Mouse (Mus musculus) layer of hippocampus, adult 11-12 months (tissue): ENCODE measurements around the gene Vsig10.
"Not testable (repeated sequence)": the region's sequence is repeated elsewhere in the genome, so short reads cannot be mapped to it uniquely, and the experiment has no call there.

Source experiments
- DNase-seq: peaks from one replicate; pipeline ENCODE4 v3.0.0; 2022; ENCODE audit warnings: low spot score

Gene Vsig10

DNA sequence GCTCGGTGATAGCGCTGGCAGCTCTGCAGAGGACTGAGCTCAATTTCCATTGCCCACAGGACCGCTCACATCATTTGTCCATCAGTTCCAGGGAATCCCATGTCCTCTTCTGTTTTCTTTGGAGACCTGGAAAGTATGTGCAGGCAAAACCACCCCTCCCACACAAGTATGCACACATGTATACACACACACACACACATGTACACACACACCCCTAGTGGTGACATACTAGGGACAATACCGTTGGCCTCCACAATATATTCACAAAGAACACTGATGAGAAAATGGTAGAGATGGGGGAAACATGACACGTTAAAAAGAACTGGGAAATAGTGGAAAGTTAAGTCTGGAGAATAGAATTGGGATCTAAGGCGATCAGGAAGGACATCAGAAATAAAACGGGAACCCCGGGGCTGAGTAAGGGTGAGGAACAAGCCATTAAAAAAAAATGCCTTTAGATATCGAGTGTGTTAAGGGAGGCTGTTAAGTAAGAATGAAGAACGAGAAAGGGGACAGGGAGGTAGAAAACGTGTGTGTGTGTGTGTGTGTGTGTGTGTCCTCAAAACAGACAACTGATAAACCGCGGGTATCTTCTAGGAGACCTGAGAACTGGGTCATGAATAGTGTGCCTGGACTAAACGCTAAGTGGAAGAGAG is 36.9 kb downstream of the Vsig10 start:
- no peak for DNase-seq

DNA sequence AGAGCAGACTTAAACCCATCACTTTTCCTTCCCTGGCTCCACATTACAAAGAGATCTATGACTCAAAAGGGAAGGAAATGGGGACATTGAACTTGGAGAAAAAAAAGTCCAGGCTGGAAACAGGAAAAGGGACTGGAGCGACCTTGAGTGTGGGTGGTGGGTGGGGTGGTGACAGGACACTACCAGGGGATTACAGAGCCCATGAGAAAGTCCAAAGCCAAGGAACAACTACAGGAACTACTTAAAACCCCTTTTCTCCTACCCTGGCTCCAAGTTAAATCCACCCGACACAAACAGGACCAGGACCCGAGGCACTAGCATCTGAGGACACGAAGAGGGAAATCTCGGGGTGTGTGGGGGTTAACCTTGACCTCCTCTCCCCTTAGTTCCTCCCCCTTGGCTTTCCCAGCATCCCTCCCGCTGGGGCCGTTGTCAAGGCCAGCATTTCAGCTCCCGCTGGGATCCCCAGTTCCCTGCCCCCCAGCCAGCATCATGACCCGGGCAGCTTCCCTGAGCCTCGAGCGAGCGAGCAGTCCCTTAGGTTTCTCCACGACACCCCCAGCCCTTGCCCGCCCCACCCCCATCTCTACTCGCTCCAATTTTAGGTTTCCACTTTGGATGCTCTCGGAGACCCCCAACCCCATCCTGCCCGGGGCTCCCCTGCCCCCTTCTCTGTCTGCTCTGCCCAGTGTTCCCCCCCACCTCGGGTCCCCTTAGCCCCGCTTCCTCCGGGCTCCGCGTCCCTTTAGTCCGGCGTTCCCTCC is 37.7 kb downstream of the Vsig10 start:
- DNase-seq, result peak; percentile 46

DNA sequence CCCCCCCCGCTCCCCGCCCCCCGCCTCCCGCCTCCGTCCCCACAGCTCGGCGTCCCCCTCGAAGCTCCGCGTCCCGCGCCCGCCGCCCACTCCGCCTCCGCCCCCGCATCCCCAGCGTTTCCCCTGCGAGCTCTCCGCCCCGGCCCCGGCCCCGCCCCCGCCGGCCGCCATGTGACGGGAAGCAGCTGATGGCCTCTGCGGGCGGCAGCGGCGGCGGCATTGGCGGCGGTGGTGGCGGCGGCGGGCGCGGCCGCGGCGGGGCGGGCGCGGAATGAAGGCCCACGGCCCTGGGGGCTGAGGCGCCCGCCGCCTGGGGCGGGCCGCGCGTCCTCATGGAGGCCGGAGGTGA is 38.2 kb downstream of the Vsig10 start, which contains the start of gene Wsb2:
TSS of gene Wsb2 (plus strand) at position 176 of the 349 bp plus-strand sequence.
- peak; percentile 81 for DNase-seq

DNA sequence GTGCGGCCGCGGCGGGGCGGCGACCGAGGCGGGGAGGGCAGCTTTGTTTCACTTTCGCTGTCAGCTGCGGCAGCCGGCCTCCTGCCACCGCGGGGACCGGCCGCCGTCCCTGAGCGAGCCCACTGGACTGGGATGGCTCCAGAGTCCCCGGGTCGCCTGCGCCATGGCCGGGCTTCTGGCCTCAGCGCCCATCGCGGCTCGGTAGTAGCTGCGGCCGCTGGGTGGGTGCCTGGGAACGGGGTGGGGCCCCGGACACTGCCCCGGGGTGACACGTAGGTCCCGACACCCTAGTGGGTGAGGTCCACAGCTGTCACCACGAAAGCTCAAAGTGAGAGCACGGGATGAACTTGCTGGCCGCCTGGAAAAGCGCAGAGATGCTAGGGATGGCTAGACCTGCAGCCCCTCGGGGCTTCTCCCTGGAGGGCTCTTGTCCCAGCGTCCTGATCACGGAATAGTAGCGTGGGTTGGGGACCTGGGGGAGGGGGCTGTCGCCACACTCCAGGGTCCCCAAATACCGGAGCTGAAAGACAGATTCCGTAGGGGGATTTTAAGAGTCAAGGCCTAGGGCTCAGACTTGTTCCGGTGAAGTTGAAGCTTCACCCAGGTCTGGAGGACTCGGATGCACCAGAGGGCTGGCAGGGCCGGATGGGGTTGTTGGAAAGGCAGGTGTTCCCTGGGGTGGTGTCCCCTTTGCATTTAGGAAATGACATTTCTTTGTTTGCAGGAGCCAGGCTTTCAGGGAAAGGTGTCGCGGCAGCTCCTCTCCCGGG is 38.8 kb downstream of the Vsig10 start:
- DNase-seq, result no peak

DNA sequence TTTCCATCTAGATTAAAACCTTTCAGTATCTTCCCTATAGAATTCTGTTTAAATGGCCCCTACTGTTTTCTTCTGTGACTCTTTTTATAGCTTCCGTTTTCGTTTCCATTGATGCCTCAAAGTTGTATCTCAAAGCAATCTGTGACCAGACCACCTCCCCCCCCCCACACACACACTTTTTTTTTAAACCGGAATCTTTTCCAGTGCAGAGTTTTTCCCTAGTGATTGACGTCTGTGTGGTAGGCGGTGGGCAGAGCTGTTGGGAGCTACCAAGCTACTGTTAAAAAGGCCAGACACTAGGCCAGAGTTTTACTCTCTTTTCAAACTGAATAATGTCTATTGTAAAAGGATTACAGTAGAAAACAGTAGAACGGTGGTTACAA is 39.4 kb downstream of the Vsig10 start:
- DNase-seq, result no peak

DNA sequence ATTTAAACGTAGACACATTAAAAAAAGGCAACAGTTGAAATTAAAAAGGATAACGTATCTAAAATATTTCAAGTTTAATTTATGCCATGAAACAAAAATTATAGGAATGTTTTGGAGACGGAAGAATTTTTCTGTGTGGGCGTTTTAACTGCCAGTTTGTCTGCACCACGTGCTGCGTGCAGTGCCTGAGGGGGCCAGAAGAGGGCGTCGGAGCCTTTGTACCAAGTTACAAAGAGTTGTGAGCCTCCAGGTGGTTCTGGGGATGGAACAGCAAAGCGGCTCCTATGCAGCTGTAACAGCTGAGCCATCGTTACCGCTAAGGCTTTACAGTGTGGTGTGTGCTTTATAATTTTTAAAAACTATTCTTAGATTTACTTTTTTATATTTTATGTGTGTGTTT is 39.8 kb downstream of the Vsig10 start:
- peak; percentile 81 for DNase-seq

DNA sequence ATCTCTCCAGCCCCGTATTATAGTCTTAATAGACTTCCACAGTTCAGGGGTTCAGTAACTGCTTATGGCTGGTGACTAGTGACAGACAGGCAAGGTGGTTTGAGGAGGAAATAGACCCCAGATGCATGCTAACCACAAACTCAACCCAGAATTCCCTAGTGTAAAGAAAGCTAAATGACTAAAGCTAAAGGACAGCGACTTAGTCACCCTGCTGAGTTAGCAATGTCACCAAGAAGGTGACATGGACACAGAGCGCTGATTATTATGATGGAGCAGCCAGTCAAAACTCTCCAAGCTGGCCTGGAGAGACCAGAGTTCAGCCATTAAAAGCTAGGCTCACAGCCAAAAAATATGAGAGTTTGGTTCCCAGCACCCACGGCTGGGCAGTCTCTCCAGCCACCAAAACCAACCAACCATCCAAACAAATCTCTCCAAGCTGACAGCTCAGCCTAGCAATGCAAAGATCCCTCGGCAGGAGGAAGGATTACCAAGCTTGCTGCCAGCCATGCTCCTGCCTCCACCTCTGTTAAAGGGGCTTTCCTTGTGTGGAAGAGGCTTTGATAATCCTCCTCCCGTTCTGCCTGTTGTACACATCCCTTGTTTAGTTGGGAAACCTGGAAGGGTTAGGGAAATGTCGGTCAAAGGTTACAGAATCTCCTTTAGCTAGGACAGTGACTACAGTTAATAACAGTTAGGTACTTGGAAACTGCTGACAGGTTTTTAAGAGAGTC is 40.8 kb downstream of the Vsig10 start:
- DNase-seq, result no peak

DNA sequence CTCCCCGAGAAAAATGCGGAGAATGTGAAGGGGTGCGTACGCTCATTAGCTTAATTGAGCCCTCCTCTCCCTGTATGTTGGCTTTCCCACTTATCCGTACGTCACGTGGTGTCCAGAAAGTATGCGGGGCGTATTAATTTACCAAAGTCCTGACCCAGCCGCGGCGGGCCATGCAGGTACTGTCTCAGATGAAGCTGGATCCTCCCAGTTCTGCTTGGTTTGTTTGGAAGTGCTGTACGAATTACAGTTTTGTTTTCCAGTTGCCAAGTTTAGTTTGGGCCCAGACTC is 41.3 kb downstream of the Vsig10 start:
- no peak for DNase-seq

DNA sequence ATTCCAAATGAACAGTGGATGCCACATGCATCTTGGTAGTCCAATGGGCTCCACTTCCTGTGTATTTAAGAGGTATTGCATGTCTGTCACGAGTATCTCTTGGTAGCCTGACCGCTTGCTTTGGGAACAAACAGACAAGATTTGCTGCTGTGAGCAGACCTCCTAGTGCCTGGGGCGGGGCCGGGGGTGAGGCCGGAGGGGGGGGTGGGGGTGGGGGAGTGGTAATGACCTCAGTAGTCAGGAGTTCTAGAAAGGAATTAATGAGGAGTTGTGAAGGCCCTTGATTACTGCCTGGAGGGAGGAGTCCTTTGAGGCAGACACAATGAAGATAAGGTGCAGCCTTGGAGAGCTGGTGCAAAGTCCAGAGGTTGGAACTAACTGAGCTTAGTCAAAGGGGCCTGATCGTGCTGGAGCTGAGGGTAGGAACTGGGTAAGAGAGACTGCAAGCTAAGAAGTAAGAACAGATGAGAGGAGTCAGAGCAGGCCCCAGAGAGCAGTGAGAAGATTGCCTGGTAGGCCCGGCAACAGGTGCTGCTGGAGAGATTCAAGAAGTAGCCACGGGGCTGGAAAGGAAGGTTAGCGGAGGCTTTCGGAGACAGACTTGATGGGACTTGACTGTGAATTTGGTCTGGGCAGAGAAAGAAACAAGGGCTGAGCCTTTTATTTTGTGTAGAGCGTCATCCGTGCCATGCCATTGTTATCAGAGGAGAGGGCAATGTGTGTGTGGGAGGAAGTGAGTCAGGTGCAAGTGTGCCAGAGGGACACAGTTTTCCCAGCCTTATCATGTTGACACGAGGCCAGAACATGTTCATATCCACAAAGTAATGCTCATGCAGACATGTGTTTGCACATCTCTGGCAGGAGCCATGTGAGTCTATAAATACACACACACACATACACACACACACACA is 42.0 kb downstream of the Vsig10 start:
- no peak for DNase-seq

DNA sequence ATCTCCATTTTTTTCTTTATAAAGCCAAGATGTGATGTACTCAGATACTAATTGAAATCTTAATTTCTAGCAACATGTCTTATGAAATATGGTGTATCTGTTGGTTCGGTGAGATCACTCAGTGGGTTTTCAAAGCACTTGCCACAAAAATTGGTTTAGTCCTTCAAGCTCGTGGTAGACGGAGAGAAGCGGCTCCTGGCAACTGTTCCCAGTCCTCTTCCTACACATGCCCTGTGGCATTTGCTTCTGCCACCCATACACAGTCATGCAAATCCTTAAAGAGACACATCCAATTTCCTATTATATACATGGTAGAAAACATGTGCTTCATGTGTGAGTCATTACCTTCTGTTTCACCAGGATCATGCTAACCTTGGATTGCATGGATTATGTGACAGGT is 42.7 kb downstream of the Vsig10 start:
- DNase-seq, result no peak

DNA sequence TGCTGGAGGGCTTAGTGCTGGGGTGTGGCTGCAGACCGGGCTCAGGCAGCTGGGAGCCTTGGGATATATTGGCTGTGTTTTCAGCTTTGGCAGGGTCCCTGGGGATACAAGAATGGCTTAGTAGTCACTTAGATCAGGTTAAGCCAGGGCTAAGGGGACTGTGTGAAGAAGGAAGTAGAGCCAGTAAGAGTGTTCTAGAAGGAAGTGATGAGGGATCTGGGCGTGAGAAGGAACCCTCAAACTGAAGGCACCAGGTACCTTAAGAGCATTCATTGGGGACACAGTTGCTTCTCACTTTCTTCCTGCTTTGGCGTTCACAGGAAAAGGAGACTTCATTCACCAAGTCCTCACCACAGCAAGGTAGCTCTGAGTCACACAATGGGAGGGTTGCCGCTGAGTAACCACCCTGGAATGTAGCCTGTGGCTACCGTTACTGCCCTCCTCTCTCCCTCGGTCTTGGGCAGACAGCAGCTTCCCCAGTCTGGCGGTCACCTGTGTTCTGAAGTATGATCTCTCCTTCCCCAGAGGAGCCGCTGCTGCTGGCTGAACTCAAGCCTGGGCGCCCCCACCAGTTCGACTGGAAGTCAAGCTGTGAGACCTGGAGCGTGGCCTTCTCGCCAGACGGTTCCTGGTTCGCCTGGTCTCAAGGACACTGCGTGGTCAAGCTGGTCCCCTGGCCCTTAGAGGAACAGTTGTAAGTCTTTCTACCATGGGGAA is 44.3 kb downstream of the Vsig10 start:
- no peak for DNase-seq

DNA sequence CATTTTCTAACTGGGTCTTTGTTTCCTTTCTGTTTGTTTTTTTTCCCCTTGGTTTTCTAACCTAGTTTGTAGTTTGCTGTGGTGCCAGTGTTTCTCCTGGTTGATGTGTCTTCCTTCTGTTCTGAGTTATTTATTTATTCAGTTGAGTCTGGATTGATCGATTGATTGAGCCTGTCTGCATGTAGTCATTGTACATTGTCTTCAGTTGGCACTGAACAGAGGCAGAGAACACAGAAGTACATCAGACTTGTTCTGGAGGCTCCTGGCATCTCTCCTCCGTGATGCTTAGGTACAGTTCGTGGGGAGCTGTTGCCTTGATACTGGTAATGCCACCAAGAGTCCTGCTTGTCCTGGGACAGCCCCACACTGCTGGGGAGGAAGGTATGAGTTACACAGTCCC is 45.9 kb downstream of the Vsig10 start:
- DNase-seq, result no peak

DNA sequence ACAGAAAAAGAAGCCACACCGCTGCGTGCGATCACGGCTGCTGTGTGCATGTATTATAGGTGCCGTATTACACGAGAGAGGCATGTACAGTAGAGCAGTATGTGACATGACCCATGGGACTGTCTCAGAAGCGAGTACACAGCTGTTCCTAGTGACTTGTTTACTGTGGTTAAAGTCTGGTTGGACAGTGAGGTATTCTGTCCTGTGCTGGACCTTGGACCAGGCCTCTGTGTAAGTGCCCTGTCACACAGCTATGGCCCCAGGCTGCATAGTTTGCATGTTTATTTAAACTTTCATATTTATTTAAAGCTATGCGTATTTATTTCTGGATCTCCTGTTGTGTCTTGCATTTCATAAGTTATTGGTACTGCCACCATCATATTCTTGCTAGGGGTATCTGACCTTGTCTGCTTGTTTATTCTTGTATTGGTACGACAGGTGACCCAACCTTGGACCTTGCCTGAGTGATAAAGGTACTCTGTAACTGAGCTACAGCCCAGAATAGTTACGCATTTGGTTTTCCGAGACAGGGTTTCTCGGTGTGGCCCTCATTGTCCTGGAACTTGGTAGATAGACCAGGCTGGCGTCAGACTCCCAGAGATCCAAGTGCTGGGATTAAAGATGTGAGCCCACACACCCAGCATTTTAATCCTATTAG is 47.1 kb downstream of the Vsig10 start:
- DNase-seq, result no peak

DNA sequence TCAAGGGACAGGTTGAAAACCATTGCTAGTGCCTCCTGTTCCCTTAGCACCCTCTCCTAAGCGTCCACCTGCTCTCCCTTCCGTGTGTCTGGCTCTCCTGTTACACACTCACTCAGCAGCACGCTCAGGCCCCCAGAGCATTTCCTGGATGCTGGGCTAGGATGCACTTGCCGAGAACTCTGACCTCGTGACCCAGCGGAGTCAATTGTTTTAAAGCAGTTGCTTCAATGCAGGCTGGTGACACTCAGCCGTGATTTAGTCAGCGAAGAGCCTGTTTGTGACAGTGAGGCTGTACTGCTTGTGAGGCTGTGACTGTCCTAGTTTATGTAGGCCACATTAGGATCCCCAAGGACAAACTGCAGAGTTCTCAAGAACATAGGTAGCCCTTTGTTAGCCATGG is 48.3 kb downstream of the Vsig10 start:
- DNase-seq, result no peak

DNA sequence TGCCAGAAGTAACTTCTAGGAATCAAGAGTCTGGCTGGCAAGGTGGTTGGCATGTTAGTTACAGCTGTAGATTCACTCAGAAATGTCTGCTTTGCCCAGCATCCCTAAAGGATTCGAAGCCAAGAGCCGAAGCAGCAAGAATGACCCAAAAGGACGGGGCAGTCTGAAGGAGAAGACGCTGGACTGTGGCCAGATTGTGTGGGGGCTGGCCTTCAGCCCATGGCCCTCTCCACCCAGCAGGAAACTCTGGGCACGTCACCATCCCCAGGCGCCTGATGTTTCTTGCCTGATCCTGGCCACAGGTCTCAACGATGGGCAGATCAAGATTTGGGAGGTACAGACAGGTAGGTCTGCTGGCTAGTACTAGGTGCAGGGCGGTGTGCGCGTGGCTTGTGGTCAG is 51.7 kb downstream of the Vsig10 start:
- no peak for DNase-seq

DNA sequence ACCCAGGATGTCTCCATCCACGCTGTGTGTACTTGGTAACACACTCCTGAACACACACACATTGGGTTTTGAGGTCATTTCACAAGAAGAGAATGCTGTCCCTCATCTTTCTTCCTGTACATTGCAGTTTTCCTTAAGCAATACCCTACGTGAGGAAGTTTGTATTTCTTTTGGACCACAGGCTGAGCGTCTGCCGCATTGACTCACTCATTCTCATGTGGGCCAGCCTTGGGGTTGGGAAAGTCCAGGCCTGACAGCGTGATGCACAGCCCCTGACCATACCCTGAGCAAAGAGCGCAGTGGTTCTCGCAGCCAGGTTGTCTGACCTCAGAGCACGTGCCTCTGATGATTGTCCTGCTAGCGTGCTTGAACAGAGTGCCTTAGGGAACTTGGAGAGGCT is 54.5 kb downstream of the Vsig10 start:
- DNase-seq, result no peak

DNA sequence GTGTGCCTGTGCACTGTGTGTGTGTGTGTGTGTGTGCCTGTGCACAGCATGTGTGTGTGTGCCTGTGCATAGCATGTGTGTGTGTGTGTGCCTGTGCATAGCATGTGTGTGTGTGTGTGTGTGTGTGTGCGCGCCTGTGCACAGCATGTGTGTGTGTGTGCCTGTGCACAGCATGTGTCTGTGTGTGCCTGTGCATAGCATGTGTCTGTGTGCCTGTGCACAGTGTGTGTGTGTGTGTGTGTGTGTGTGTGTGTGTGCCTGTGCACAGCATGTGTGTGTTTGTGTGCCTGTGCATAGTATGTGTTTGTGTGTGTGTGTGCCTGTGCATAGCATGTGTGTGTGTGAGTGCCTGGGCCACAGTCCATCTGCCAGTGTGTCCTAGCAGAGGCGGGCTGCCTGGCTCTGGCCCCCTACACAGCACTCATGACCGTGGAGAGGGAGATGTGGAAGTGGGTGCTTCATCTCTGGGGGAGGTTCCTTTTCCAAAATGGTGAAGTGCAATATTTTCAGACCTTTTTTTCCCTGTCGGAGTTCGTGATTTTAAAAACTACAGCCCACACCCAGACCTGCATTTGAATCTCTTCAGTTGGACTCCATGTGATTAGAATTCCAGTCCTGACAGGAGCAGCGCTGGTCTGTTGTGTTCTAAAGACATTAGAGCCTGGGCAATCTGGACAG is 55.6 kb downstream of the Vsig10 start:
- no peak for DNase-seq

DNA sequence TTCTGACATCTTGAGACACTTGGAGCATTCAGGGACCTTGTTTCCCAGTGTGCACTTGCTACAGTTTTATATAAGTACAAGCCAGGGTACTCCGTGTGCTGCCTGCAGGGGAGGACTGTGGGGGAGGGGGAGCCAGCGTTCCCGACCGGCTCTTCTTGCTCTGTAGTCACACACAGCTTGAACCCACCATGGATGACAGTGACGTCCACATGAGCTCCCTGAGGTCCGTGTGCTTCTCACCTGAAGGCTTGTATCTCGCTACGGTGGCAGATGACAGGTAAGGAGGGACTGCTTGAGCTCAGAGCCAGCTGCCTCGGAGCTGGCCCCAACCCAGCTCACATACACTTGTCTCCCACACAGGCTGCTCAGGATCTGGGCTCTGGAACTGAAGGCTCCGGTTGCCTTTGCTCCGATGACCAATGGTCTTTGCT is 57.5 kb downstream of the Vsig10 start:
- peak; percentile 59 for DNase-seq

DNA sequence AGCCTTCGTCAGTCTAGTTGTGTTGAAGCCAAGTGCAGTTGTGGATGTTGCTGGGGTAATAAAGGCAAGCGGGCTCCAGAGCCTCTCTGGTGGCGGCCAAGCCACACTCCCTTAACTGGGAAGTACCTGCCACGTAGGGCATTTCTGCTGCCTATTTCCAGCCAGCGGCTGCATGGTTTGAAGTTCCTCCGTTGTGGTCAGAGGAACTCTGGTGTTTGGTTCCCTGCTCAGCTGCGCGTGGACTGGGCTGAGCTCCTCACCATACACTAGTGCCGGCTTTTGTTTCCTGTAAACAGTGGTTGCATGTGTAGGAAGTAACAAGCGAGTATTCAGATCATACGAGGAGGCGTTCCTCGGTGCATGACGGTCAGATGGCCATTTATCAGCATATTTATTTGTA is 58.8 kb downstream of the Vsig10 start:
- not testable (repeated sequence) for DNase-seq

DNA sequence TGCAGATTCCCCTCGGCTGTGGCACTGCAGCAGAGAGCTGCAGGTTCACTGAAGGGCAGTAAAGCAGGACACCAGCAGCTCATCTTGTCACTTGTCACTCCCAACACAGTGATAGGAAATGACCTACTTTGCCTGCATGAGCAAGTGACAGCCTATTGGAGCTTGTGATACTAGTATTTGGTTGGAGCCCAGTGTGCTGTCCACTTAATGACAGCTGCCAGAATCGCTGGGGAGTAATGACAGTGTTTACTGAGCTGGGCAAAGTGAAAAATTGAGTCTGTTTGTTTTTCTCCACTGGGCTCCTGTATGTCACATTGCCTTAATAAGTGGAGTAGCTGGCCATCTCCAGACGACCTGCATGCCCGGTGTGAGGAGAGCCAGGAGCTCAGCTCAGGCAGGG is 61.3 kb downstream of the Vsig10 start:
- DNase-seq, result no peak
